Mouse (Mus musculus): ENCODE measurements around the gene Ugt1a1. TPM values are rescaled to one million over a fixed set of nuclear protein-coding genes. Genes with fewer than 3 reads are reported as not detected.

Gene Ugt1a1
- total RNA-seq, 2 experiments from 2014 or later = 0.12 TPM; not detected in 1

GRCm38 (mm10) chr1:88231803-88232499 lies 20.2 kb downstream of the Ugt1a1 start:
- intact Hi-C loops (cut with DNase I; ENCODE audit: low total_unique reads) = no loop called here
- DNase-seq = peak; percentile 7

DNA sequence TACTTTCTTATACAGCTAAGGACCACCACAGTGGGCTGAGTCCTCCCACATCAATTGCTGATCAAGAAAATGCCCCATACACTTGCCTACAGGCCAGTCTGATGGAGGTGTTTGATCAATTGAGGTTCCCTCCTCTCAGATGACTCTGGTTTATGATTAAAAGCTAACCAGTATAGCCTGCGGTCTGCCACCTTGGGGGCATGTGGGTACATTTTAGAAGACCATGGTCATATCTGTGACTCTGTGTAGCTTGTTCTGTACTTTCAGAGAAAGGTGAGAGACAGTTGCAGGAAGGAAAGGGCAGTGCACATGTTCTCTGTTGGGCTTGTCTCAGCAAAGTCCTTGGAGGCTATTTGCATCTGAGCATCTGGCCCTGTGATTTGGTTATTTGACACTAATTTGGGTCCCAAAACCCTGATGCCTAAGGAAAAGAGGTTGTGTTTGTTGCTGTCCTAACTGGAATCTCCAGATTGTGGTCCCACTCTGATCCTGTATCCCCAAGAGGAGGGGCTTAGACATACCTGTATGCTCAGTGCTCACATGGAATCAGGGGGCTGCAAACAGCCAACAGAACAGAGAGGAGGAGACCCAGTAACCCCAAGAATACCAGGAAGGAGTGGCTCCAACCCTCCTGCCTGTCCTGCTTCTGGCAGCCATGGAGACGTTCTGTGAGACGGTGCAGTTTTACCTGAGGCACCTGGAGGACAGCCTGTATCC lies 21.1 kb downstream of the Ugt1a1 start:
- peak; percentile 1 for DNase-seq
- intact Hi-C loops (cut with DNase I; ENCODE audit: low total_unique reads) = no loop called here

GRCm38 (mm10) chr1:88233421-88234247 lies 21.9 kb downstream of the Ugt1a1 start:
- intact Hi-C loops (cut with DNase I; ENCODE audit: low total_unique reads) = no loop called here
- DNase-seq = peak; percentile 44

GRCm38 (mm10) chr1:88234248-88234610 lies 22.5 kb downstream of the Ugt1a1 start:
- peak; percentile 7 for DNase-seq
- intact Hi-C loops (cut with DNase I; ENCODE audit: low total_unique reads) = no loop called here

DNA sequence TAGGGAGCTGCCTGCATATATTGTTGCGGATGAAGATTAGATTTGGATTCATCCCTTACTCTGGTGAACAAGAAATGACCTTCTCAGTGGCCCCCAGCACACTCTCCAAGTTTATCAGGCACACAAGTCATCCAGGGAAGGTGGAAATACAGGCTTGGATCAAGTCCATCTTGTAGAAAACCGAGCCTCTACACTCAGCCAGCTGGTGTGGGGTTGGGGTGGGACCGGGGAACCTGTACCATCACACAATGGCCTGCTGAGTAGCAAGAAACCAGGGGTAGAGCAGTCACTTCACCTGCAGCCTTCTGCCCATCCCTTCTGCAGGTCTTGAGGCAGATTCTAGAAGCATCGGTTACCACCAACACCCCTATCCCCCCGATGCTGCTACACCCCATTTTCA lies 22.9 kb downstream of the Ugt1a1 start:
- DNase-seq = peak; percentile 22
- intact Hi-C loops (cut with DNase I; ENCODE audit: low total_unique reads) = no loop called here

DNA sequence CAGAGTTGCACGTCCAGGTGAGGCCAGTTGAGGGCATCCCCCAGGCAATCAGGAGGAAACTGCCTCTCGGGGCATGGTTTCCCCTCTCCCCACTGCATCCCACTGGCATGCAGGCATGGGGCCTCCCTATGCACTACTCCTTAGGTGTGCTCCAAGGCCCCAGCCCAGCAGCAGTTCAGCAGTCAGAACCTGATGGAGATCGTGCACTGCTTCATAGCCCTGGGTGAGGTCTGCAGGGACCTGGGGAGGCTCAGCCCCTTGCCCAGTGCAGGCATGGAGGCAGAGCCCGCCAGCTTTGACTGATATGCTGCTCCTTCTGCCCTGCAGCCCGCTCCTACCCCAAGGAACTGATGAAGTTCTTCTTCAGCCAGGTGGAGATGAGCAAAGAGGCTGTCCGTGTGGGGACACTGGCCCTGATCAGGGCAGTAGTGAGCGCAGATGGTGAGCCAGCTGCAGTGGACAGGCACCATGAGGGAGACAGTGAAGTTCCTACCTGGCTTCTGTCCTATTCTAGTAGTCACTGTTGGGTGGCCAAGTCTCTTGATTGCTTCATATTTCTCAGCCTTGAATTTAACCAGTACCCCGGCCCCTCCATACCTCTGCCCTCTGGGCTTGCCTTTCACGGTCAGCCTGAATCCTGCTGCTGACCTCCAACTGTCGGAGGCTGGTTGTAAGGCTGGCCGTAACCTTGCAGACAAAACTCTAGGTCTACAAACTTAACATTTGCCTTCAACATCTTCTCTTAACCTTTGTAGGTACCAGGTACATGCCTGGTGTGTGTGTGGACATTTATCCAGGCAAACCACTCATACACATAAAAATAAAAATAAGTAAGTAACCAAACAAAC lies 23.5 kb downstream of the Ugt1a1 start:
- DNase-seq = no peak
- intact Hi-C loops (cut with DNase I; ENCODE audit: low total_unique reads) = no loop called here

DNA sequence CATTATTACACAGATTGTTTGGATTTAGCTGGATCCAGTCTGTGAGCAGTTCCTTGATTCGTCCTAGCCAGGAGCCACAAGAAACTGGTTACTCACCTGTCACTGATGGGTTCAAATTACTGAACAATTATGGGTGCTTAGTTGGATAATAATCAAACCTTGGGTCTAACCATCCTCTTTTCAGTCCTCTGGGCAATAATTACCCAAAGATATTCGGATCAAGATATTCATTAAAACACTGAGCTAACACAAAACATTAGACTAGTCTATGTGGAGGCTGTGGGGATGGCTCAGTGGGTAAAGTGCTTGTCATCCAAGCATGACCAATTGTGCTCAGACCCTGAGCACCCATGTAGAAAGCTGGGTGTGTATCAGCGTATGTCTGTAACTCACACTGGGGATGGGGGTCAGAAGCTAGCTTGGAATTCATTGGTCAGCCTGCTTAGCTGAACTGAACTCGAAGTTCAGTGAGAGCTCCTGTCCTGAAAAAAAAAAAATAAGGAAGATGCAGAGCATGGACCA lies 24.2 kb downstream of the Ugt1a1 start:
- intact Hi-C loops (cut with DNase I; ENCODE audit: low total_unique reads) = no loop called here
- no peak for DNase-seq

DNA sequence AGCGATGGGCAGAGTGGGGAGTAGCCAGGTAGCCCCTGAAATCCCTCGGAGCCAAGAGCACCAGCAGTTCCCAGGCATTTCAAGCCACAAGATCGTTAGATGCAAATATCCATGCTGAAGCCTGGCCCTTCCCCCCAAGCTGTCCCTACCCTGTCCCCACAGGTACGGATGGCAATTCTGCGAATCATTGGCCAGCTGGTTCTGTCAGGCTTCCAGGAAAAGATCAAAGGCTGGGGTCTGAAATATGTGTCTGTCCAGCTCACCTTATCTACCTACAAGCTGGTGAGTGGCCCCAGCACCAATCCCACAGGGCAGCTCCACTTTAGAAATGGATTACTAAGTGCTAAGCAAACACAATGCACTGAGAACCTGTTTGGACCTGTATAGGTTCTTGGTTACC lies 25.6 kb downstream of the Ugt1a1 start:
- intact Hi-C loops (cut with DNase I; ENCODE audit: low total_unique reads) = no loop called here
- no peak for DNase-seq

- intact Hi-C loops (cut with DNase I; ENCODE audit: low total_unique reads) = no loop called here
- no peak for DNase-seq
Observed at GRCm38 (mm10) chr1:88238771-88239170, 27.0 kb downstream of the Ugt1a1 start.

DNA sequence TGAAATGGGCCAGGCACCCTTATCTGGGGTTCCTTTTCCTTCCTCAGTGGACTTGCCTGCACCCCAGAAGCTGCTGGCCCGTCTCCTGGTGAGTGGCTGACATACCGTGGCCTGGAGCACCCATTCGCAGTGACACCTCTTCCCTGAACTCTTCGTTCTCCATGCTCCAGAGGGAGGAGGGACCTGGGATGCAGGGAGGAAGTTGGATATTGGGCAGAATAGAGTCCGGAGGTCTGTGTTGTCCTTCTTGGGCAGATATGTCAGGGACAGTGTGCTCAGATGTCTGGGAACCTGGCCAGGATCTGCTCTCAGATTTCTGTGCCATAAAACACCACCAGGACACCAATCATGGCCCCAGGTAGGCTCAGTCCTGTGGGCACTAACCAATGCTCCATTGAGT lies 28.3 kb downstream of the Ugt1a1 start:
- intact Hi-C loops (cut with DNase I; ENCODE audit: low total_unique reads) = no loop called here

DNA sequence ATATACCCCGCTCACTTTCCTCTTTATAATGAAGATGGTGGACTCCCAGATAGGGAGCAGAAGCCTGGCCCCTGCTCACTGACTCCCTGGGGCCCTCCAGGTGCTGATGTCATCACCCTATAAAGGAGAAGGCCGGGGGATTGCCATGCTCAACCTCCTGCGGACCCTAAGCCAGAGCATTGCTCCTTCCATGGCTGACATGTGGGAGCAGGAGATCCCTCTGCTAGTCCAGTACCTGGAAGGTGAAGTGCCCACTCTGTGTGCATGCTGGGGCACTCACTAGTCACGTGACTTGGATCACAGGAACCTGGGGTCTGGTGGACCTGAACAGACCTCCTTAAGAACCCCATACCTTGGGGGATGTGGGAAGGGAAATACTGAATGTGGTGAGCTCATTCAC lies 28.8 kb downstream of the Ugt1a1 start:
- no peak for DNase-seq
- intact Hi-C loops (cut with DNase I; ENCODE audit: low total_unique reads) = no loop called here

More for the DNA sequence above, 28.3 kb downstream of the Ugt1a1 start:
- DNase-seq = peak; percentile 8

- no peak for DNase-seq
- intact Hi-C loops (cut with DNase I; ENCODE audit: low total_unique reads) = no loop called here
Observed at GRCm38 (mm10) chr1:88243861-88244260, 32.1 kb downstream of the Ugt1a1 start.

- no peak for DNase-seq
- intact Hi-C loops (cut with DNase I; ENCODE audit: low total_unique reads) = no loop called here
Observed at GRCm38 (mm10) chr1:88245881-88246280, 34.1 kb downstream of the Ugt1a1 start.

DNA sequence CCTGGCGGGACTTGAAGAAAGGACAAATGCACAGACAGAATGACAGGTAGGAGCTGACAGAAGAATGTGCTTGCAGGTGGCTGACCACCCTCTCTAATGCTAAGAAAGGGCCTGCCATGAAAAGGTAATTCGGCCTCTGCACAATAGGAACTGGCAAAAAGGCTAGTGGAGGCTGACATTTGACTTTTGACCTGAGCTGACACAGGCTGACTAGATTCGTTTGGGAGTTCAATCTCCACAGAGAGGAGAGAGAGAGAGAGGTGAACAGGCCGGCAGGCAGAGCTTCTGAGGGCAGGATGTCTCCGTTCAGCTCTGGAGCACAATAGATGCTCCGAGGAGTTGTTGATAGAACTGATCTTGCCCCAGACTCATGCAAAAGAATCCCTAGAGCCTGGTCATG lies 34.6 kb downstream of the Ugt1a1 start:
- DNase-seq = no peak
- intact Hi-C loops (cut with DNase I; ENCODE audit: low total_unique reads) = no loop called here

- intact Hi-C loops (cut with DNase I; ENCODE audit: low total_unique reads) = no loop called here
Observed at GRCm38 (mm10) chr1:88247660-88248059, 35.9 kb downstream of the Ugt1a1 start.

GRCm38 (mm10) chr1:88248658-88249057 lies 36.9 kb downstream of the Ugt1a1 start:
- DNase-seq = no peak
- intact Hi-C loops (cut with DNase I; ENCODE audit: low total_unique reads) = no loop called here

More at GRCm38 (mm10) chr1:88247660-88248059, 35.9 kb downstream of the Ugt1a1 start:
- DNase-seq = no peak

DNA sequence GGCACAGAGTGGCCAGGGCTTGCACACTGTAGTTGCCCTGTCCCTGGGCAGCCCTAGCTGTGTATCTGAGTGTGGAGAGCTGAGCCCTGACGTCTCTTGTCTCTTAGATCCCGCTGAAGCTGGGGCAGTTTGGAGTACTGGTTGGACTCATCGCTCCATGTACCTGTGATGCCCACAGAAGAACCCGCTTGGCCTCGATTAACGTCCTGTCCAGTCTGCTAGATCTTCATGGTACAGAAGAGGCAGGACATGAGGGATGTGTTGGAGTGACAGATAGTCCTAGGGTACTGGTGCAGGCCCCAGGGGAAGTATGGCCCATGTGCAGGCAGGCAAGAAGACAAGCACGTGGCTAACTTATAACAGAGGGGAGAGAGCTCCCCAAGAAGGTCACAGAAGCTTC lies 37.8 kb downstream of the Ugt1a1 start:
- no peak for DNase-seq
- intact Hi-C loops (cut with DNase I; ENCODE audit: low total_unique reads) = no loop called here

GRCm38 (mm10) chr1:88250023-88250422 lies 38.3 kb downstream of the Ugt1a1 start:
- intact Hi-C loops (cut with DNase I; ENCODE audit: low total_unique reads) = no loop called here
- DNase-seq = no peak

- no peak for DNase-seq
- intact Hi-C loops (cut with DNase I; ENCODE audit: low total_unique reads) = no loop called here
Observed at GRCm38 (mm10) chr1:88253106-88253505, 41.3 kb downstream of the Ugt1a1 start.
